Mouse (Mus musculus) E14TG2a.4 (cell line): ENCODE results near the gene Chrnb1.

ENCODE experiments used
- CTCF ChIP-seq: conservative IDR thresholded peaks from 2 replicates; pipeline ENCODE4 v1.5.1; 2014; ENCODE audit warnings: low read length
- NANOG ChIP-seq: IDR thresholded peaks from 2 replicates; pipeline ENCODE4 v1.6.1; 2014; ENCODE audit warnings: borderline replicate concordance, low read length, mixed read lengths
- POU5F1 ChIP-seq: IDR thresholded peaks from 2 replicates; pipeline ENCODE4 v1.6.1; 2014; ENCODE audit warnings: low read length, borderline replicate concordance

DNA sequence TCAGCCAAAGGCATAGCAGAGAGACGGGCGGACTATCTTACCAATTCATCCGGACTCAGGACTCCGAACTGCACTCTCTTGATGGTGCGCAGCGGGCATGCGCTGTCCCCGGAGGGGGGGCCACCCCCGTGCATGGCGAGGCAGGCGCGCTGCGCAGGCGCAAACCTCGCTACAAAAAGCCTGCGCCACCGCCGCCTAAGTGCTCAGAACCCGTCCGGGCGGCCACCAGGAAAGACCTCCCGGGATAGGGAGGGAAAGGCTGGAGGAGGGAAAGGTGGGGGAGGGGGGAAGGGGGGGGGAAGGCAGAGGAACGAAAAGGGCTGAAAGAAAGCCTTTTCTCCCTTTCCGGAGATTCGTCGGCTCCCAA, 37.7 kb downstream of the Chrnb1 start:
- TF ChIP-seq CTCF, result no peak
- TF ChIP-seq POU5F1, result no peak
- no peak for TF ChIP-seq NANOG
